Mouse (Mus musculus) intestine, postnatal 0 days (tissue): ENCODE measurements at regions not wholly inside any gene's neighbourhood (a gene's known extent, or its start where the extent isn't known, plus 50 kb on each side); places are given as distances from the start of the nearest gene placed in this dataset.

Source experiments
- ATAC-seq: fragments of 200-750 bp; cut with Nextera tagmentation; 2 replicates; pipeline ENCODE4 v1.8.0; 2017; ENCODE audit warnings: mild to moderate bottlenecking, moderate TSS enrichment, moderate library complexity
- H3K27ac ChIP-seq: fragments of 300-500 bp; sonication (generic); 2 replicates; pipeline ENCODE4 v1.5.1; 2014; ENCODE audit warnings: mild to moderate bottlenecking, low read depth, low read length, moderate library complexity
- H3K27me3 ChIP-seq: fragments of 300-500 bp; sonication (generic); replicated peaks from 2 replicates; pipeline ENCODE4 v1.6.1; 2014; ENCODE audit warnings: low read length, mixed read lengths; ENCODE audit not compliant: control insufficient read depth, insufficient read depth
- H3K36me3 ChIP-seq: fragments of 300-500 bp; sonication (generic); 2 replicates; pipeline ENCODE4 v1.6.1; 2014; ENCODE audit warnings: mild to moderate bottlenecking, moderate library complexity; ENCODE audit not compliant: control insufficient read depth, insufficient read depth
- H3K4me1 ChIP-seq: fragments of 300-500 bp; sonication (generic); replicated peaks from 2 replicates; pipeline ENCODE4 v1.6.1; 2014; ENCODE audit warnings: antibody characterized with exemption, low read length, mixed read lengths; ENCODE audit not compliant: control insufficient read depth, insufficient read depth
- H3K4me2 ChIP-seq: fragments of 300-500 bp; sonication (generic); replicated peaks from 2 replicates; pipeline ENCODE4 v1.6.1; 2014; ENCODE audit warnings: low read depth, mild to moderate bottlenecking, moderate library complexity
- H3K4me3 ChIP-seq: fragments of 300-500 bp; sonication (generic); 2 replicates; pipeline ENCODE4 v1.5.1; 2014; ENCODE audit warnings: low read depth, low read length
- H3K9ac ChIP-seq: fragments of 300-500 bp; sonication (generic); 2 replicates; pipeline ENCODE4 v1.6.1; 2014; ENCODE audit warnings: mild to moderate bottlenecking, low read depth, low read length
- H3K9me3 ChIP-seq: fragments of 300-500 bp; sonication (generic); 2 replicates; pipeline ENCODE4 v1.6.1; 2016; ENCODE audit warnings: mixed run types; ENCODE audit not compliant: control insufficient read depth
- CTCF ChIP-seq: sonication (generic); IDR thresholded peaks from 2 replicates; pipeline ENCODE4 v1.5.1; 2016; ENCODE audit warnings: low read depth, mild to moderate bottlenecking, control low read depth, antibody characterized with exemption, moderate library complexity
- WGBS: fragments of 180-500 bp; shearing (Covaris S2); extraction: QIAGEN DNeasy Blood & Tissue Kit; methylation state at CpG from one replicate; pipeline ENCODE4 v1.1.7; 2014; 5-methylcytosine and 5-hydroxymethylcytosine counted together

GRCm38 (mm10) chr12:58654530-58655056, 357.2 kb downstream of the Sec23a start:
- Histone ChIP-seq H3K4me3 (no peak overlapping the region), H3K4me2 (no peak overlapping the region), H3K36me3 (no peaks in the 10 kb centered on the region), H3K9me3 (no peaks in the 10 kb centered on the region), H3K27ac (no peak overlapping the region), H3K4me1 (no peaks in the 10 kb centered on the region), H3K9ac (no peak overlapping the region), H3K27me3 (no peaks in the 10 kb centered on the region)
- ATAC-seq = no peak
- no peak for TF ChIP-seq CTCF
- 91% methylated on average over 2 of the region's 2 CpGs for WGBS

- WGBS = 71% methylated on average over 6 of the region's 6 CpGs
- Histone ChIP-seq H3K36me3 (no peaks in the 10 kb centered on the region), H3K27ac (no peak overlapping the region), H3K4me3 (no peak overlapping the region), H3K4me1 (no peaks in the 10 kb centered on the region), H3K9me3 (no peaks in the 10 kb centered on the region), H3K27me3 (no peaks in the 10 kb centered on the region), H3K4me2 (no peak overlapping the region), H3K9ac (no peak overlapping the region)
- TF ChIP-seq CTCF = no peak
- no peak for ATAC-seq
Measured at GRCm38 (mm10) chr12:58653751-58654150, 358.1 kb downstream of the Sec23a start.

- H3K4me1 ChIP-seq = no peaks in the 10 kb centered on the region
- H3K9ac ChIP-seq = no peak overlapping the region
- WGBS = 81% methylated on average over 6 of the region's 6 CpGs
- no peak for ATAC-seq
- TF ChIP-seq CTCF = no peak
- no peak overlapping the region for H3K4me2 ChIP-seq
- no peaks in the 10 kb centered on the region for H3K27me3 ChIP-seq
- H3K36me3 ChIP-seq = no peaks in the 10 kb centered on the region
- H3K27ac ChIP-seq = no peak overlapping the region
- no peaks in the 10 kb centered on the region for H3K9me3 ChIP-seq
- H3K4me3 ChIP-seq = no peak overlapping the region
Measured at GRCm38 (mm10) chr12:58653222-58653621, 358.6 kb downstream of the Sec23a start.

- H3K27me3 ChIP-seq = no peaks in the 10 kb centered on the region
- 94% methylated on average over 4 of the region's 4 CpGs for WGBS
- TF ChIP-seq CTCF = no peak
Measured at GRCm38 (mm10) chr12:58652701-58653100, 359.1 kb downstream of the Sec23a start.

GRCm38 (mm10) chr12:58648322-58648721, 363.5 kb downstream of the Sec23a start:
- no peak for TF ChIP-seq CTCF
- no peak overlapping the region for H3K27ac ChIP-seq
- H3K4me1 ChIP-seq = no peaks in the 10 kb centered on the region
- no peak overlapping the region for H3K4me2 ChIP-seq
- H3K9ac ChIP-seq = no peak overlapping the region
- no peaks in the 10 kb centered on the region for H3K9me3 ChIP-seq
- H3K4me3 ChIP-seq = no peak overlapping the region
- 27% methylated on average over 4 of the region's 4 CpGs for WGBS
- no peaks in the 10 kb centered on the region for H3K36me3 ChIP-seq
- H3K27me3 ChIP-seq = no peaks in the 10 kb centered on the region
- no peak for ATAC-seq

More at GRCm38 (mm10) chr12:58652701-58653100, 359.1 kb downstream of the Sec23a start:
- H3K27ac ChIP-seq = no peak overlapping the region
- ATAC-seq = no peak
- H3K4me1 ChIP-seq = no peaks in the 10 kb centered on the region
- no peaks in the 10 kb centered on the region for H3K9me3 ChIP-seq
- H3K36me3 ChIP-seq = no peaks in the 10 kb centered on the region
- no peak overlapping the region for H3K4me3 ChIP-seq
- no peak overlapping the region for H3K4me2 ChIP-seq
- no peak overlapping the region for H3K9ac ChIP-seq

- WGBS = 66% methylated on average over 3 of the region's 3 CpGs
- no peak for ATAC-seq
- H3K27ac ChIP-seq = no peak overlapping the region
- no peak overlapping the region for H3K4me2 ChIP-seq
- H3K4me1 ChIP-seq = no peaks in the 10 kb centered on the region
- H3K36me3 ChIP-seq = no peaks in the 10 kb centered on the region
- H3K27me3 ChIP-seq = no peaks in the 10 kb centered on the region
- no peaks in the 10 kb centered on the region for H3K9me3 ChIP-seq
- no peak overlapping the region for H3K4me3 ChIP-seq
- TF ChIP-seq CTCF = no peak
- no peak overlapping the region for H3K9ac ChIP-seq
Measured at GRCm38 (mm10) chr12:58643843-58644242, 368.0 kb downstream of the Sec23a start.

GRCm38 (mm10) chr12:58639478-58639877, 370.4 kb upstream of the Clec14a start:
- WGBS = 64% methylated on average over 1 of the region's 1 CpGs
- H3K27me3 ChIP-seq = no peaks in the 10 kb centered on the region

More at GRCm38 (mm10) chr12:58639478-58639877, 370.4 kb upstream of the Clec14a start:
- Histone ChIP-seq H3K9ac (no peak overlapping the region), H3K36me3 (no peaks in the 10 kb centered on the region), H3K4me1 (no peaks in the 10 kb centered on the region), H3K4me3 (no peak overlapping the region), H3K9me3 (no peaks in the 10 kb centered on the region), H3K4me2 (no peak overlapping the region), H3K27ac (no peak overlapping the region)
- no peak for TF ChIP-seq CTCF
- ATAC-seq = no peak
